Mouse (Mus musculus) telencephalon, adult 2 months (tissue): ENCODE results near the gene Txn1.

ENCODE experiments used
- DNase-seq: peaks from one replicate; pipeline ENCODE4 v3.0.0-alpha.2; 2011; ENCODE audit warnings: low read depth, low spot score

Gene Txn1

DNA sequence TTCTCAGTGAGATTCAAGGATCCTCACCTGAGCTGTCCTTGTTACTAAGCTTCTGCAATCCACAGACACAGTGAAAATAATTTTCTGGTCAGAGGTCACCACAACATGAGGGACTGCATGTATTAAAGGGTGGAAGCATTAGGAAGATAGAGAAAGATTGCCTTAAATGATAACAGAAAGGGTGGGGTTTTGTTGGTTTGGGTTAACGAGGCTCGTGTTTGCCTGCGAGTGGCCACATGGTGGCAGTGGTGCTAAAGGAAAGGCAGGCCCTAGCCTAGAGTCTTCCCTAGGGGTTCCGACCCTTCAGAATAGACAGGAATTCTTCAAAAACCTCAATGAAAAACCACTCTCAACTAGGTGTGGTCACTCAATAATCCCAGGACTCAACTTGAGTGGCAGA is 55.0 kb downstream of the Txn1 start:
- no peak for DNase-seq

- no peak for DNase-seq
Measured at GRCm38 (mm10) chr4:57896631-57897030, 59.6 kb downstream of the Txn1 start.

DNA sequence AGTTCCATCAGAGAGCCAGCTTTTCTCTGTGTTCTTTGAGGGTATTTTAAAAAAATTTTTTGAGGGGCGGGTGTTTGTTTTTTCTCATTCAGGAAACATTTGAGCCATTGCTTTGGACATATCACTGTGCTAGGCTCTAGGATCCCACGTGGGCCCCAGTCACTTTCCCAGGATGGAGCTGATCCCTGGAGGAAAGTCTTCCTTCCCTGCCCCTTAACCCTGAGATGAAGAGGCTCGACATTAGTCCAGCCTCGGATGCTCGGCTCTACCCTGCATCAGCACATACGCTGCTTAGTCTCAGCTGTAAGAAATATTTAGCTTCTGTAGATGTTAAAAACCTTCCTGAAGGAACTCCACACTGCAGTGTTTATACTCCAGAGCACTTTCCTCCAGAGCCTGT is 60.3 kb downstream of the Txn1 start:
- no peak for DNase-seq

GRCm38 (mm10) chr4:57895140-57895539 is 61.1 kb downstream of the Txn1 start:
- DNase-seq: no peak
